Comparison of ENCODE assay signal across 8 mouse cellular contexts in genomic region chr14:60252004-60253000, GRCm38 (mm10). TPM values are rescaled to one million over a fixed set of nuclear protein-coding genes. Genes with fewer than 3 reads are reported as not detected.
DNase-seq lines count a peak whose midpoint lies in the region; ATAC-seq and TF ChIP-seq lines count a peak whose summit lies in the region.

No protein-coding gene starts in this region.

- peak; percentile 13; the same call in 1 of the 2 replicates for ATAC-seq in embryonic facial prominence, embryonic 15.5 days (ENCODE audit: insufficient number of reproducible peaks, low FRiP score, low TSS enrichment, low read depth)
- no peak; the same call in 1 of the 2 replicates for ATAC-seq in intestine, embryonic 16.5 days
- 0 out of 2 replicates have a peak, but pooled peaks have one; percentile 6 for ATAC-seq in midbrain, embryonic 11.5 days (ENCODE audit: low FRiP score)

- DNase-seq in lung, adult 2 months: no peak
- no peak for DNase-seq in lung, adult 18-20 months
- DNase-seq in R1 (ENCODE audit: low read depth, low spot score): peak; percentile 30
- DNase-seq in midbrain, embryonic 11.5 days (ENCODE audit: low spot score, missing footprints): no peak
- DNase-seq in gastrocnemius, postnatal 4 days (ENCODE audit: low spot score in 2 of 2): no peak
- DNase-seq in gastrocnemius, adult 8-10 months (ENCODE audit: low spot score in 2 of 2): no peak

- no peaks in the 10 kb centered on the region for H3K36me3 ChIP-seq in embryonic facial prominence, embryonic 15.5 days
- H3K36me3 ChIP-seq in intestine, embryonic 16.5 days (ENCODE audit: control insufficient read depth, insufficient read depth, low read length): no peaks in the 10 kb centered on the region
- no peaks in the 10 kb centered on the region for H3K36me3 ChIP-seq in midbrain, embryonic 11.5 days (ENCODE audit: control insufficient read depth, insufficient read depth, low read length)

- H3K9me3 ChIP-seq in embryonic facial prominence, embryonic 15.5 days (replicated peaks): no peaks in the 10 kb centered on the region
- H3K9me3 ChIP-seq in intestine, embryonic 16.5 days (ENCODE audit: control insufficient read depth, low read length): no peaks in the 10 kb centered on the region
- H3K9me3 ChIP-seq in midbrain, embryonic 11.5 days (ENCODE audit: control insufficient read depth, low read length): no peaks in the 10 kb centered on the region

- no peaks in the 10 kb centered on the region for H3K27me3 ChIP-seq in embryonic facial prominence, embryonic 15.5 days
- H3K27me3 ChIP-seq in intestine, embryonic 16.5 days (replicated peaks; ENCODE audit: control insufficient read depth, insufficient read depth, low read length): no peaks in the 10 kb centered on the region
- H3K27me3 ChIP-seq in midbrain, embryonic 11.5 days (ENCODE audit: control insufficient read depth, insufficient read depth, low read length): no peaks in the 10 kb centered on the region

- H3K27ac ChIP-seq in embryonic facial prominence, embryonic 15.5 days (replicated peaks): peak overlapping the region; percentile 92
- H3K27ac ChIP-seq in intestine, embryonic 16.5 days (ENCODE audit: low read length): peak overlapping the region; percentile 95
- H3K27ac ChIP-seq in midbrain, embryonic 11.5 days (ENCODE audit: low read depth, low read length): peak overlapping the region; percentile 62

- no peak for TF ChIP-seq POLR2A in lung, adult 2 months (IDR thresholded peaks at IDR 0.05; ENCODE audit: borderline replicate concordance, extremely low read depth, low read depth, low read length)

- peaks cover 3% of the 10 kb centered on the region for H3K4me1 ChIP-seq in lung, adult 2 months (ENCODE audit: control insufficient read depth, insufficient read depth, low read length)
- peaks cover 20% of the 10 kb centered on the region for H3K4me1 ChIP-seq in embryonic facial prominence, embryonic 15.5 days
- peaks cover 10% of the 10 kb centered on the region; the same call in 1 of the 2 replicates for H3K4me1 ChIP-seq in intestine, embryonic 16.5 days (ENCODE audit: control insufficient read depth, insufficient read depth, low read length)
- H3K4me1 ChIP-seq in midbrain, embryonic 11.5 days (ENCODE audit: control insufficient read depth, insufficient read depth, low read length): peaks cover 9% of the 10 kb centered on the region

- WGBS in lung, adult 2 months: 18% methylated on average over 15 of the region's 15 CpGs
- 18% methylated on average over 15 of the region's 15 CpGs for WGBS in embryonic facial prominence, embryonic 15.5 days
- WGBS in intestine, embryonic 16.5 days: 19% methylated on average over 15 of the region's 15 CpGs
- WGBS in midbrain, embryonic 11.5 days: 21% methylated on average over 15 of the region's 15 CpGs

- peak overlapping the region; percentile 69 for H3K9ac ChIP-seq in embryonic facial prominence, embryonic 15.5 days
- peak overlapping the region; percentile 94 for H3K9ac ChIP-seq in intestine, embryonic 16.5 days (ENCODE audit: low read depth, low read length)
- peak overlapping the region; percentile 97 for H3K9ac ChIP-seq in midbrain, embryonic 11.5 days (ENCODE audit: low read length)

- H3K4me2 ChIP-seq in embryonic facial prominence, embryonic 15.5 days (replicated peaks): peak overlapping the region; percentile 76
- peak overlapping the region; percentile 64 for H3K4me2 ChIP-seq in intestine, embryonic 16.5 days (ENCODE audit: low read depth, low read length)
- peak overlapping the region; percentile 87 for H3K4me2 ChIP-seq in midbrain, embryonic 11.5 days

- TF ChIP-seq CTCF in lung, adult 2 months (IDR thresholded peaks at IDR 0.05; ENCODE audit: insufficient read depth, low read length): no peak

- H3K4me3 ChIP-seq in lung, adult 2 months (replicated peaks; ENCODE audit: extremely low read depth, low read depth, low read length): peak overlapping the region; percentile 91
- H3K4me3 ChIP-seq in embryonic facial prominence, embryonic 15.5 days (replicated peaks): peak overlapping the region; percentile 98
- H3K4me3 ChIP-seq in intestine, embryonic 16.5 days (ENCODE audit: low read length): peak overlapping the region; percentile 99
- H3K4me3 ChIP-seq in midbrain, embryonic 11.5 days (ENCODE audit: low read depth, low read length): peak overlapping the region; percentile 97

RNA-seq across cellular contexts. Expression of gene Gm49336, which starts 1.0 kb away (rescaled TPM):
- 13.7 and 13.9 TPM in 2 replicates for polyA plus RNA-seq in lung, adult 2 months (2012; rRNA removed)
- polyA plus RNA-seq in embryonic facial prominence, embryonic 15.5 days (2015; fragmentation: Nextera tagmentation; extraction: Ambion mirVana): 43.7 and 44.7 TPM in 2 replicates
- polyA plus RNA-seq in intestine, embryonic 16.5 days (2015; fragmentation: Nextera tagmentation; extraction: Ambion mirVana): 38.9 and 39.1 TPM in 2 replicates
- 86.7 and 94.8 TPM in 2 replicates for polyA plus RNA-seq in midbrain, embryonic 11.5 days (2014; fragmentation: Nextera tagmentation; extraction: Ambion mirVana)
- total RNA-seq in gastrocnemius, postnatal 4 days (2021): 10 to 100 TPM; 37.4 to 45.4 TPM
- total RNA-seq in gastrocnemius, adult 8-10 months (2022): 10 to 100 TPM; 26.1 to 31.2 (median 28.5) TPM

RNA-seq across cellular contexts. Expression of gene Nupl1, which starts 1.1 kb away (rescaled TPM):
- 0.03 and 0.09 TPM in 2 replicates for polyA plus RNA-seq in lung, adult 2 months (2012; rRNA removed)
- not detected in 2 replicates for polyA plus RNA-seq in embryonic facial prominence, embryonic 15.5 days (2015; fragmentation: Nextera tagmentation; extraction: Ambion mirVana)
- polyA plus RNA-seq in intestine, embryonic 16.5 days (2015; fragmentation: Nextera tagmentation; extraction: Ambion mirVana): 0.09 and 0.11 TPM in 2 replicates
- polyA plus RNA-seq in midbrain, embryonic 11.5 days (2014; fragmentation: Nextera tagmentation; extraction: Ambion mirVana): 0.04 TPM in 1 of 2 replicates, not detected in the other
- not detected for total RNA-seq in gastrocnemius, postnatal 4 days (2021)
- total RNA-seq in gastrocnemius, adult 8-10 months (2022): not detected

RNA-seq across cellular contexts. Expression of gene Mtmr6, which starts 12.7 kb away (rescaled TPM):
- polyA plus RNA-seq in lung, adult 2 months (2012; rRNA removed): 20.5 and 30.1 TPM in 2 replicates
- polyA plus RNA-seq in embryonic facial prominence, embryonic 15.5 days (2015; fragmentation: Nextera tagmentation; extraction: Ambion mirVana): 38.9 and 40.3 TPM in 2 replicates
- 25.0 and 25.3 TPM in 2 replicates for polyA plus RNA-seq in intestine, embryonic 16.5 days (2015; fragmentation: Nextera tagmentation; extraction: Ambion mirVana)
- 51.0 and 57.4 TPM in 2 replicates for polyA plus RNA-seq in midbrain, embryonic 11.5 days (2014; fragmentation: Nextera tagmentation; extraction: Ambion mirVana)
- total RNA-seq in gastrocnemius, postnatal 4 days (2021): 10 to 100 TPM; 30.8 to 33.8 TPM
- total RNA-seq in gastrocnemius, adult 8-10 months (2022): 10 to 100 TPM; 47.7 to 63.0 (median 53.4) TPM

RNA-seq across cellular contexts. Expression of gene Atp8a2, which starts 55.3 kb away (rescaled TPM):
- polyA plus RNA-seq in lung, adult 2 months (2012; rRNA removed): 0.31 and 0.98 TPM in 2 replicates
- polyA plus RNA-seq in embryonic facial prominence, embryonic 15.5 days (2015; fragmentation: Nextera tagmentation; extraction: Ambion mirVana): 2.1 and 3.2 TPM in 2 replicates
- polyA plus RNA-seq in intestine, embryonic 16.5 days (2015; fragmentation: Nextera tagmentation; extraction: Ambion mirVana): 6.3 and 6.7 TPM in 2 replicates
- polyA plus RNA-seq in midbrain, embryonic 11.5 days (2014; fragmentation: Nextera tagmentation; extraction: Ambion mirVana): 7.4 and 8.3 TPM in 2 replicates
- 1 to 10 TPM in 1 of 2 experiments, under 1 TPM in 1; 0.91 to 1.1 TPM for total RNA-seq in gastrocnemius, postnatal 4 days (2021)
- total RNA-seq in gastrocnemius, adult 8-10 months (2022): under 1 TPM; 0.38 to 0.51 (median 0.42) TPM
